Mouse (Mus musculus): Measurements from ENCODE around the gene Hist1h3g. TPM values are rescaled to one million over a fixed set of nuclear protein-coding genes. Genes with fewer than 3 reads are reported as not detected.
A peak's percentile ranks its signal among the peaks of the same experiment; 100 is the strongest.

Hist1h3g gene
- total RNA-seq, 2 experiments from 2014 or later, result 189 to 625 TPM

- ATAC-seq (replicated peaks; ENCODE audit: low FRiP score, low TSS enrichment, poor library complexity, severe bottlenecking), result no peak
These were observed 25.1 kb upstream of the Hist1h3g start for GRCm38 (mm10) chr13:23510127-23510526.

GRCm38 (mm10) chr13:23513517-23513916, 21.7 kb upstream of the Hist1h3g start:
- ATAC-seq (replicated peaks; ENCODE audit: low FRiP score, low TSS enrichment, poor library complexity, severe bottlenecking), result no peak

GRCm38 (mm10) chr13:23515281-23515680, 19.9 kb upstream of the Hist1h3g start:
- ATAC-seq (replicated peaks; ENCODE audit: low FRiP score, low TSS enrichment, poor library complexity, severe bottlenecking), result no peak

GRCm38 (mm10) chr13:23515826-23516620, 19.2 kb upstream of the Hist1h3g start:
- ATAC-seq (replicated peaks; ENCODE audit: low FRiP score, low TSS enrichment, poor library complexity, severe bottlenecking), result no peak

GRCm38 (mm10) chr13:23516822-23517602, 18.2 kb upstream of the Hist1h3g start:
- ATAC-seq (replicated peaks; ENCODE audit: low FRiP score, low TSS enrichment, poor library complexity, severe bottlenecking), result 0 out of 2 replicates have a peak, but pooled peaks have one; percentile 32

GRCm38 (mm10) chr13:23517603-23518294, 17.5 kb upstream of the Hist1h3g start:
- ATAC-seq (replicated peaks; ENCODE audit: low FRiP score, low TSS enrichment, poor library complexity, severe bottlenecking), result peak; percentile 27

- no peak; the same call in 1 of the 2 replicates for ATAC-seq (replicated peaks; ENCODE audit: low FRiP score, low TSS enrichment, poor library complexity, severe bottlenecking)
These were observed 17.0 kb upstream of the Hist1h3g start for GRCm38 (mm10) chr13:23518295-23518603.

- peak; percentile 39 for ATAC-seq (replicated peaks; ENCODE audit: low FRiP score, low TSS enrichment, poor library complexity, severe bottlenecking)
These were observed 16.3 kb upstream of the Hist1h3g start for GRCm38 (mm10) chr13:23518885-23519284.

GRCm38 (mm10) chr13:23519416-23519815, 15.8 kb upstream of the Hist1h3g start:
- ATAC-seq (replicated peaks; ENCODE audit: low FRiP score, low TSS enrichment, poor library complexity, severe bottlenecking), result peak; percentile 11

GRCm38 (mm10) chr13:23521703-23522102, 13.5 kb upstream of the Hist1h3g start:
- ATAC-seq (replicated peaks; ENCODE audit: low FRiP score, low TSS enrichment, poor library complexity, severe bottlenecking), result peak; percentile 39

GRCm38 (mm10) chr13:23523976-23524375, 11.2 kb upstream of the Hist1h3g start:
- no peak for ATAC-seq (replicated peaks; ENCODE audit: low FRiP score, low TSS enrichment, poor library complexity, severe bottlenecking)

GRCm38 (mm10) chr13:23524654-23525053, 10.6 kb upstream of the Hist1h3g start:
- peak; percentile 41; the same call in 1 of the 2 replicates for ATAC-seq (replicated peaks; ENCODE audit: low FRiP score, low TSS enrichment, poor library complexity, severe bottlenecking)

GRCm38 (mm10) chr13:23525901-23526300, 9.3 kb upstream of the Hist1h3g start:
- ATAC-seq (replicated peaks; ENCODE audit: low FRiP score, low TSS enrichment, poor library complexity, severe bottlenecking), result no peak

GRCm38 (mm10) chr13:23526312-23526711, 8.9 kb upstream of the Hist1h3g start:
- peak; percentile 39; the same call in 1 of the 2 replicates for ATAC-seq (replicated peaks; ENCODE audit: low FRiP score, low TSS enrichment, poor library complexity, severe bottlenecking)

- no peak for ATAC-seq (replicated peaks; ENCODE audit: low FRiP score, low TSS enrichment, poor library complexity, severe bottlenecking)
These were observed 6.2 kb upstream of the Hist1h3g start for GRCm38 (mm10) chr13:23529005-23529404.

- no peak for ATAC-seq (replicated peaks; ENCODE audit: low FRiP score, low TSS enrichment, poor library complexity, severe bottlenecking)
These were observed 5.6 kb upstream of the Hist1h3g start for GRCm38 (mm10) chr13:23529480-23530165.

GRCm38 (mm10) chr13:23530181-23530900, 4.9 kb upstream of the Hist1h3g start:
- no peak for ATAC-seq (replicated peaks; ENCODE audit: low FRiP score, low TSS enrichment, poor library complexity, severe bottlenecking)

GRCm38 (mm10) chr13:23530901-23531875, 4.0 kb upstream of the Hist1h3g start, which contains the start of gene Hist1h4h:
TSS of gene Hist1h4h (plus strand) at chr13:23531050.
- peak; percentile 61 for ATAC-seq (replicated peaks; ENCODE audit: low FRiP score, low TSS enrichment, poor library complexity, severe bottlenecking)
